Mouse (Mus musculus): ENCODE measurements around the gene Ctbp2. TPM values are rescaled to one million over a fixed set of nuclear protein-coding genes. Genes with fewer than 3 reads are reported as not detected.
"Not testable (repeated sequence)": the region's sequence is repeated elsewhere in the genome, so short reads cannot be mapped to it uniquely, and the experiment has no call there.

Ctbp2 gene
- total RNA-seq, 2 experiments from 2014 or later: 17.7 to 21.8 TPM

DNA sequence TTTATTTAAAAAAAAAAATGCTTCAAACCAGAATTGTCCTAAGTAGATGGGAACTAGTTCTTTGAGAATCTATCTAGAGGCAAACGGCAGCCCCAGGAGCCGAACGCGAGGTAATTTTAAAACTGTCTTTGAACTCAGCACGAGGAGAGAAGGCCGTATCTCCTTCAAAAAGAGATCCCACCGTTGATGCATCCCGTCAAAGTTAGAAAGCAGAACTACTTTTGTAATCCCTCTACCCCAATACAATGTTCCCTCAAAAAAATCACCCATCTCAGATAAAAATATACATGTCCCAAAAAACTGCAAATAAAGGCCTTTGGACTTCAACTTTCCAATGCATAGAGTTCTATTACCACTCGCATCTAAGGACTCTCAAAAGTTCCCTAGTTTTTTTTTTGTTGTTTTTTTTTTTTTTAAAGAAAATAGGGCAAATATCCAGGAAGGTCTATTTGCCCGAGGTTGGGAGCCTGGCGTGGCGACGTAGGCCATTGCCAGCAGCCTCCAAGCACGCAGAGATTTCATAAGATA lies 3.0 kb downstream of the Ctbp2 start:
- no peak for DNase-seq (ENCODE audit: low spot score)

DNA sequence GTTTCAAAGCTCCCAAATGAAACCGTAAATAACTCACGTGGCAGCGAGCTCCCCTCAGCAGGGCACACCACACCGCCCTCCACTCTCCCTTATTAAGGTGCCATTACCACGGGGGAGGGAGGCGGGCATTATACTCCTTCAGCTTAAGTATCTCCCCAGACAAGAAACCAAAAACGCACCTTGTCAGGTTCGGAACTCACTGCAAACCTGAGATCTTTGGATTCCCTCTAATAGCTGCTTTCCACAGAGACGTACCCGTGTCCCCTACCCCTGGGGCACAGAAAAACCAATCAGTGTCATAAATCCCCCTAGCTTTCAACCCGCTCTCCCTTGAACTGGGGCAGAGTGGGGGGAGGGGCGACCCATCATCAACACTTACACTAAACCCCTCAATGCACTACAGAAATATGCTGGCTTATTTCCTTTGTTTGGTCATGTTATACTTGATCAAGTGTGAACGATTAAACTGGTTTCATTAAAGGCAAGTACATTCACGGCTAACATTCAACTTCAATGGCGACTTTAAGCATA lies 3.9 kb downstream of the Ctbp2 start:
- no peak for DNase-seq (ENCODE audit: low spot score)

DNA sequence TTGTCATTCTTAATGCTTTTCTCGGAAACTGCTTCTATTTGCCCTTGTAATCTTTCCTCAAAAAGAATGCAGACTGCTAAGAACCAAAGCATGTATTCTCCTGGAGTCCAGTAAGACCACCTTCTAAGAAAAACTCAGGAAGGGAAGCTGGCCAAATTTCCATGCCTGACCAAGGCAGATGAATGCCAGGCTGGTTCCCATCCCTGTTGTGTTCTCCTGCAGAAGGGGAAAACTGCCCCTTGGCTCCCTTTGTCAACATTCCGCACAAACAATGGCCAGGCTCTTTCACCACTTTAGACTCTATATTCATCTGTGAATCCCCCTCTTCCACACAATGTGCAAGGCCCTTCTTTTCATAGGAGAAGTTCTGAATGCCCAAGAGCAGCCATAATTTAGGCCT lies 6.3 kb downstream of the Ctbp2 start:
- DNase-seq (ENCODE audit: low spot score): no peak

DNA sequence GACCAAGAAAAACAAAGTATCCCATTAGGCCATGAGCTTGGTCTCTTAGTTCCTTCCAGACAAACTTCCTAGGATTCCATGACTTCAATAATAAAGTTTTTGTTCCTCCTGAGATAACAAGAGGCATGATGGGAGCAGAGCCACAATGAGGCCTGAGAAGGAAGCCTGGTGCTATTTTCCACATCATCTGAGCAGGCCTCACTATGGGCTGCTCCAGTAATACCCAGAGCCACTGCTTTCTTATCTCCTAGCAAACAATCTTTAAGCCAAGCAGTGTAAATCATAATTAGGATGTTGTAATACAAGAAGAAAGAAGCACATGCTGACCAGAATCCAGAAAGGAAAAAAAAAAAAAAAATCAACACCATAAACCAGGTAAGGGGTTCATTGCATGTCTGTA lies 7.6 kb downstream of the Ctbp2 start:
- no peak for DNase-seq (ENCODE audit: low spot score)

DNA sequence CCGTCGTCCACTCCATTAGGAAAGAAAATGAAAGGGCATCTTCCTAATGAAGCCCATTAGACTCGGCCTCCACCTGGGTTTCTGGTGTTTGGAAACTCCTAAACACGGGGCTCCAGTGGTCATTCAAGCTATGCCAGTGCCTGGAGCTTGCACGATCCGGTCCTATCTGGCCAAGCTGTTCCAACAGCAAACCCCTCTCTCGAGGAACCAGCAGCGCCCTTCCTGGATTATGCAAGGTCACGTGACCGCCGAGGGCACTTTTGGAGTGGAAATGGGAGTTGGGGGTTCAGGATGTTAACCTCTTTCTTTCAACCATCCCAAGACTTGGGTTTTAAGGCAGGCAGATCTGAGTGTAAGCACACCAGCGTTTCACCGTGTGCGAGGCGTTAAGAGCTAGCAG lies 8.3 kb downstream of the Ctbp2 start:
- DNase-seq (ENCODE audit: low spot score): no peak

DNA sequence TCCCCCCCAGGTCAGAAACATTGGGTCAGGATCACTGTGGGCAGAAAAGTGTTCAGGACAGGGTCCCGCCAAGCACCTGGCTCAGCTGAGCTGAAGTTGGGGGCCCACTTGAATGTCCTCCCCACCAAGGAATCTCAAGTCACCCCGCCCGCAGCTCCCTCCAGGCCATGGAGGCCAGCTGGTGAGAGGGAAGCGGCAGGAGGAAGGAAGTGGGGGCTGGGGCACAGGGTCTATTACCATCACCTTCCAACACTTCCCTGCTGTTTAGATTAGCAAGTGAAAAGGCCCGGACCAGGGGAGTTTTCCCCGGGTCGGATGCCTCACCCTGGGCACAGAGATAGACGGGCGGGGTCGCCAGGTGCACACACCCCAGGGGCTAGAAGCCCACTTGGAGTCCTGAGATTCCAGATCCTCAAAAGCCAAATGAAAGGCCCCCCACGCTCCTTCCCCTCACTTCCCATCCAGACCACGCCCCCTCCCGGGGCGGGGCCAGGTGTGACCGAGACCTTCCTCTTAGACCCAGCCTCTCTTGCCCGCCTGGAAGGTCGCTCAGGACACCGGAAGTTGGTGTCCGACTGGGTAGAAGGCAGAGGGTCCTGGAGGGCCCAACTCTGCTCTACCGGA lies 9.2 kb downstream of the Ctbp2 start:
- no peak for DNase-seq (ENCODE audit: low spot score)

DNA sequence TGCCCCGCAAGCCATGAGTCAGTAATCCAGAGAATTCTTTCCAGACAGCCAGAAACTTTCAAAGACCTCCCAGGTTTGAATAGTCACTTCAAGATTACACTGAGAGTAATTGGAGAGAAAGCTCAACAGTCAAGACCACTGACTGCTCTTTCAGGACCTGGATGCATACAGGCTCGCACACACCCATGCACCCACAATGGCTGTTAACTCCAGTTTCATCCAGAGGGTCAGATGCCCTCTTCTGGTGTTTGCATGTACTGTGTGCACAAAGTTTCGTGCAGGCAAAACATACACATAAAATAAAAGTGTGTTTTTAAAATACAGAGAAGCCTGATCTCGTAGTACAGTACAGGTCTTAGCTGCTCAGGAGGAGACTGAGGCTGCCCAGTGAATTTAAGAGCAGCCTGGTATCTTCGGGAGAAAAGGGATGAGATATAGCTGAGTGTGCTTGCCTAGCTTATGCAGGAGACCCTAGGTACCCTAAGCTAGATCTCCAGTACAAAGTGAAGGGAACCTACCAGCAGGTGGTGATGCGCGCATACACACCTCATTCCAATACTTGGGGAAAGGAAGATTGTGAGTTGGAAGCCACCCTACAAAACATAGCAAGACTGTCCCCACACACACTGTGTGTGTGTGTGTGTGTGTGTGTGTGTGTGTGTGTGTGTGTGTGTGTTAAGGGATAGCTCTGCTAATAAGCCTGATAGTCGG lies 10.8 kb downstream of the Ctbp2 start:
- no peak for DNase-seq (ENCODE audit: low spot score)

DNA sequence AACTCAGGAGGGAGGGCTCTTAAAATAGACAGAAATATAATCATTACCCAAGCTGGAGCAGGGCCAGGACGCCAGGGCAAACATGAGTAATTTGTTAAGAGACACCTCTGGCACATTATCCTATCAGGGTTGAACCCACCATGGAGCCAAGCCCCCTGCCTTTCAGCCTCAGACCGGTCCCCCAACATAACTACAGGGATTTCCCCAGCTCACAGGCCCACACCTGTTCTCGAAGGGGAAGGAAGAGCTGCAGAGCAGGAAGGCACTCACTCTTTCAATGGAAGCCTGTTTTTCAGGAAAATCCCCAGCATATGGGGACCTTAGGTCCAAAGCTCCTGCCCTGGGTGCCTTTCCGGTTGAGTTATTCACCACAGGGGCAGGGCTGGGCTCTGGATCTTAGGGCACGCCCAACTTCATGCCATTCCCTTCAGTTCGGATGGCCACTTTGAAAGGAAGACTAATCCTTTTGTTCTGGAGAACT lies 11.8 kb downstream of the Ctbp2 start:
- DNase-seq (ENCODE audit: low spot score): no peak

DNA sequence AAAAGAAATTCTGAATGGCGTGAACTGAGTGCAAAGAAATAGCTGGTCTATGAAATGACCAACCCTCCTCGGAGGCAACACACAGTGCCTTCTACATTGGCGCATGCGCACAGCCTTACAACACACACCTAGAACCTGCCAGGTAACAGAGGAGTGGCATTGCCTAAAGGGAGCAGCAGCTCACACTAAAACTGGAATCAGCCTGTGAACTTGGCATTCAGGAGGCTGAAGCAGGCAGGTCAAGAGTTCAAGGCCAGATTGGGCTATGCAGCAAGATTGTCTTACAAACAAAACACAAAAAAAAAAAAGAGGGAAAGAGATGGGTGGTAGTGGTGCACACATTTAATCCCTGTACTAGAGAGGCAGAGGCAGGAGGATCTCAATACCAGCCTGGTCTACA lies 14.7 kb downstream of the Ctbp2 start:
- DNase-seq (ENCODE audit: low spot score): no peak

DNA sequence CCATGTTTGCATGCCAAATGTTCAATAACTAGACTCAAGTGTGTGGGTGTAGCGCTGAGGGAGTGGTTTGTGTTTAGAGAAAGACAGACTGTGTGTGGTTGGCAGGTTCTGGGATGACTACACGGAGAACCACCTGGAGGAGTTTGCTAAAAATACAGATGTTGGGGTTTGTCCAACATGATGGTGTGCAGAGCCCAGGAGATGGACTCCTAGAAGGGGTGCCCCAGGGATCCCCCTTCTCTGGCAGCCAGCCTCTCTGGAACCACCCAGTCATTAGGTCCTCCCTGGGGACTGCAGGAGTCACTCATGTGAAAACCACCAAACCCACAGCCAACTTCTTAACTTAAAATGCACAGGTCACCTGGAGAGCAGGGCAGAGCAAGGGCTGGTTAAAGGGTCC lies 15.5 kb downstream of the Ctbp2 start:
- DNase-seq (ENCODE audit: low spot score): no peak

DNA sequence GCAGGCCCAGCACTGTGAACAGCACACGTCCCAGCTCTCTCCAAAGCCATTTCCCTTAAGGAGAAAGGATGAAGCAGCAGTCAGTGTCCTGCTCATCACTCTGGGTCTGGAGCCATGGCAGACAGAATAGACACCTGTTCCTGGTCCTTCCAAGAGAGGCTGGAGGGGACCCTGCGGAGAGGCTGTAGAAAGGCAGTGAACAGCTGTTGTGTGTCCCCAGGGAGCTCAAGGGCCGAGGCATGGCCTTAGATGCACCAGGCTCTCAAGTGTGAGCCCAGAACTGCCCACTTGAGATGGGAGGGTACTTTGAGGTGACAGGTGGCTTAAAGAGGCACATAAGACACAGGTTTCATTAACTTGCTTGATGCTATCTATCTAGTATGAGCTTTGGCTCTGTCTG lies 21.6 kb downstream of the Ctbp2 start:
- DNase-seq (ENCODE audit: low spot score): peak; percentile 49

DNA sequence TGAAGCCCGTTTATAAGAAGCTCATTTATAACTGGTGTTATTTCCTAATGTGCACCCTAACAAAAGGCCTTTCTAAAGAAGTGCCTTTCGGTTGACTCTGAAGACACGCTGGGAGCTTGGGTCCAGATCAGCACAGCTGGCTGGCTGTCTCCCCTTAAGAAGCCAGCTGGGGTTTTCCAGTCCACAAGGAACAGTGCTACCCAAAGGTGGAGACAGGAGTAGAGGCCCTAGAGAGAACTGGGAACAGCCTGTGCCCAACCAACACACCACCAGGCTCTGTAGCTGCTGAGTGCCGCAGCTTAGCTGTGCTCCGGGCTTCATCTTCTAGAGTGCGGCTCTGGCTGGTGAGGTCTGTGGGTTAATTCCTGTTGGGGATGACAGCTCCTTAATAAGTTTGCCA lies 23.1 kb downstream of the Ctbp2 start:
- no peak for DNase-seq (ENCODE audit: low spot score)

DNA sequence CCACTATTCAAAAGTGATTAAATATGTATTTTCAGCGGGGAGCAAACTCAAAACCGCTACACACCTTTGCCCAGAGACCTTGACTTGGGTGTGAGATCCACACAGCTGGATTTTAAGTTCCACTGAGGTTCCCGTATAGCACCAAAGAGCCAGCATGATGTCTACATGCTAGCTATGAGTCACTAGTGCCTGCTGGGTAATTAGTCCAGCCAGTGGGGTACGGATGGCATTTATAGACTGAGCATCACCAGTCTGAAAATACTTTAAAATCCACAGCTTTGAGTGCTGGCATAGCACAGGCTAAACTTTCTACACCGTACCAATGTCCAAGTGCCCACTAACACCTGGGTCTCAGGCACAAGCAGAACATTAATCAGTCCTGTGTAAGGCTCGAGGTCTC lies 24.0 kb downstream of the Ctbp2 start:
- no peak for DNase-seq (ENCODE audit: low spot score)

DNA sequence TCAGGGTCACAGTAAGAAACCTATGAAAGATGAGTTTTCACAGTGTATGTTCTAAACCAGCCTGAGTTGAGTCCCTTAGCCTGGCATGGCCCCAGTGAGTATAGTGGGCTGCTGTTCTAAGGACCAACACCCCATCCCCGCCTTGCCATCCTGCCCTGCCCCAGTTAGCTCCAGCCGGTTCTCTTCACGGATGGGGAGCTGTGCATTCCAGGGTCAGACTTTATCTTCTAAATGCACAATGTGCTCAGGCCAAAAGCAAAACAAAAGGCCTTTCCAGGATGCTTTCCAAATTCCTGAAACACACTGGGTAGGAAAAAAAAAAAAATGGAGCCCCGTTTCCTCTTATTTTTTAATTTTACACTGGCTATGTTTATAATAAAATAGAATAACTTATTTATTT lies 24.9 kb downstream of the Ctbp2 start:
- DNase-seq (ENCODE audit: low spot score): no peak

DNA sequence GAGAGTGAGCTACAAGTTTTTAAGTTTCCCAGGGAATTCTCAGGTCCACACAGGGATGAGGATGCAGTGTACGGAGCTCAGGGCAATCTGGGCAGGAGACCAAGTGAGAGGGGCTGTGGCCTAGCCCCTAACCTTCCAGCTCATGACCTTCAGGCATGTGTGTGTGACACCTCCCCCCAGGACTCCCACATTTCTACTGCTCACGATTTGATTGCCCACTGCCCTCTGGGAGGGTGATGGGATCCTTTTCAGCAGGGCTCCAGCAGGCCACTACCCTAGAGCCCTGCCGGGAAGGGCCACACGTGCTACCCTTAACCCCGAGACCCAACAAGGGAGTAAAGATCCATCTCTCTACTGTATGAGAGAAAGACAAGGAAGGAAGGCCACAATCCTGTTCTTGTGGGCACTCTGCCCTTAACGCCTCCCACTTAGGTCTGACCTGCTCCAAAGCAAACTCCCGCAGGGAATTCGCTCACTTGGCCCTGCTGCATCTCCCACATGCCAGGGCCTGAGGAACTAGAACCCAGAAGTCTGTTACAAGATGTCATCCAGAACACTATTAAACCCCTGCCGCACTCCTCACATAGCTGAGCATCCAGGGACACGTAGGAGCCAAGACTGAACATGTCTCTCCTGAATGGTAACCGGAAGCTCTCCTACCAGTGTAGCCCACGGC lies 25.9 kb downstream of the Ctbp2 start:
- DNase-seq (ENCODE audit: low spot score): no peak

DNA sequence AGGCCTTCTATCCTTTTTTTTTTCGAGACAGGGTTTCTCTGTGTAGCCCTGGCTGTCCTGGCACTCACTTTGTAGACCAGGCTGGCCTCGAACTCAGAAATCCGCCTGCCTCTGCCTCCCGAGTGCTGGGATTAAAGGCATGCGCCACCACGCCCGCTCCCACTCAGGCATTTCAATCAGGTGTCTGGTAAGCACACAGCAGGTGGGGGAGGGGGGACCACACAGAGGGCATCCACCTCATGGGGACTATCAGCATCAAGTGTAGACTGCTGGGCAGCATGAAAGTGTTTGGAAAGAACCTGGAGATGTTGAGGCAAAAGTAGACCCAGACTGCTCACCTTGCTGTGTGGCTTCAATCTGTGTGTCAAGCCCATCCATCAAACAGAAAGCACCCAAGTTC lies 28.5 kb downstream of the Ctbp2 start:
- not testable (repeated sequence) for DNase-seq (ENCODE audit: low spot score)

DNA sequence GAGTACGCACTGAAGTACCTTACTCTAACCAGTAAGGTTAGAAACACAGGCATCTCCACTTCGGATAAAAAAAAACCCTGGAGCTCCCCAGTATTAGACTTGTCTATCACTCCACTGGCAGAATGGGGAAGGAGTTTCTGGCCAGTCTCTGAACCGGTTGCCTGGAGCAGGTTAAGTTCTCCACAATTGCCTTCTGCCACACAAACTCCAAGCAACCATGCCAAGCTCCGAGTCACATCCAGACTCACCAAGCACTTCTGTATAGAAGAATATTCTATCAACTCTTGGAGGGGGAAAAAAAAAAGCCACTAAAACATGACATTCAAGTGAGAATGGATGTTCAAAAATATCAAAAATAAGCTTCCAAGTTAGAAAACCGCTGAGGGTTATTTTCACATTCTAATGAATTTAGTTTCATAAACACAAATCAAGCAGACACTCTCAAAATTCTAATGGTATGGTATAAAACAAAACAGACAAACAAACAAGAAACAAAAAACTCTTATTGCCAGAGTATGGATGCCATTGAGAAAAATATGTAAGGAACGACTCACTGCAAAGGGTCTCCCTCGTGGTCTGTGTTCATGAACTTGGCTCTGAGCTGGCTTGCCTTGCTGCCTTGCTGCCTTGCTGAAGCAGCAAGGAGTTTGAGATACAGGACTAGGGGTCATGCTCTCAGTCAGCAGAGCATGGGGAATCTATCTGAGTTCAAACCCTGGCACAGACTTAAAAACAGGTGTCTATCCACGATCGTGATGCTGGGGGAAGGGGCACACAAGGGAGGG lies 29.3 kb downstream of the Ctbp2 start:
- no peak for DNase-seq (ENCODE audit: low spot score)

DNA sequence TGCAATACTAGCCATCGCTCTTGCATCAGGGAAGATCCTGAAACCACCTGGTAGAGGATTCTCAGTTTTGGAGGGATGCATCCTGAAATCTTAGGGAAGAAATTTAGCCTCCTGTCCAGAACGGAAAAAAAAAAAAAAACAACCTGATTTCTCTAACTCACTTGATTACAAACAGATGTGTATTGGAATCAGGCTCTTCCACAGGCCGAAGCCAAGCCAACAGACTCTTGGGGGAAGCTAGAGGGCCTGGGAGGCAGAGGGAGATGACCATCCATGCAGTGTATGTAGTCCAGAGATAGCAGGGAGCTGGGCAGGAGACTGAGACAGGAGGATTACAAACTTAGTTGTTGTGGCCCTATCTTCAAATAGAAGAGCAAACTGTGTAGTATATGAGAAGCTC lies 30.0 kb downstream of the Ctbp2 start:
- DNase-seq (ENCODE audit: low spot score): peak; percentile 53

DNA sequence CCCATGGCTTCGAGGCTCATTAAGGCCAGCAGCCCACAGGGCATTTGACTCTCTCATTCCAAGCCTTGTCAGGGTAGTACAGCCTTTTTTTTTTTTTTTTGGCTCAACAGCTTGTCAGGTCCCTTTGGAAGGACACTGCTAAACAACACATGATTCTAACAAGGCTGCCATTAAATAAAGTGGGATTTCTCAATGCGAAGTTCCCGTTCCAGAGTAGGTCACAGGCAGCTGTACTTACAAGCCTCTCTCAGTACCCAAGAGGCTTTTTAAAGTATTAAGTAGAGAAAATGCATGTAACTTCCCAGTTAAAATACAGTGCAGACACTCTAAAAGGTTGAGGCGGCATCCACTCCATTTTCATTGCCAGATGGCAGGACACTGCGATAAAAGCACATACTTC lies 30.4 kb downstream of the Ctbp2 start:
- peak; percentile 38 for DNase-seq (ENCODE audit: low spot score)

DNA sequence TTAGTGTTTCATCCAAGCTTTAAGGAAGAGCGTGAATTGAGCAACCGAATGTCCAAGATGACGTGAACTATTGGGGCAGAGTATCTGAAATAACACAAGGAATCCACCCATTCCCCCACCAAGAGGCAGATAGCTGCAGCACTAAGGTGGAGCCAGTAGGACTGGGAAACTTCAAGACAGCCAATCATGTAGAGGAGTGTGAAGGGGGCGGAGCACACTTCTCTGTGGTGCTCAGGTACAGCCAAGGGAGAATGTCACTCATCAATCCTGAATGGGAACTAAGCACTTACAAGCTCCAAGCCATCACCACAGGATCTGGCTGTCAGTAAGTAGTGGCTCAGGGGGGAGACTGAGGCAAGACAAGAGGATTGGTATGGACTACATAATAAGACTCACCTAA lies 33.5 kb downstream of the Ctbp2 start:
- DNase-seq (ENCODE audit: low spot score): no peak

DNA sequence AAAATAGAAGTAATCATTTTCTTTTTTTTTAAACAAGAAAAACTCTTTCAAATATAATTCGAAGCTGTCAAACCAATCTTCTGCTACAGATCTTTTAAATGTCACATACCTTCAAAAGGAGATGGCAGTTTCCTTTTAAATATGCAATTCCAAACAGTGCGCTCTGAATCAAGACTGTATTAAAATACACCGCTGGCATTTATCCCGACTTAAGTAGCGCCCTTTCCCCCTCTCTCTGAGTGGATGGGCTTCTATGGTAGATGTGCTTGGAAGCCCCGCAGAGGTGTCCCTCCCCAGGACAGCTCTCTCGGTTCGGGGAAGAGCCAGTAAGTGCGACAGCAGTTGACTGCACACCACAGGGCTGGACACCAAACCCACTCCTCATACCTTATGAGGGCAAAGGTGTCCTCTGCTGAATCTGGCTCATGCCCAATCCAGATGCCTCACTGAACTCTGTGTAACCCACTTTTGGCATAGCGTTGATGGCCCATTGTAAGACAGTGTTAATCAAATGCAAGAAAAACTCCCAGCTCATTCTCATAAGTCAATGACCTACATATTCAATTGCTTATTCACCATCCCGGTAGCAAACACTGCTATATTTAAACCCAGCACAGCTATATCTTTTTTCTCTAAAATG lies 34.4 kb downstream of the Ctbp2 start:
- DNase-seq (ENCODE audit: low spot score): no peak

Data from gastrocnemius, adult 18-20 months (tissue).